Mouse (Mus musculus) heart, embryonic 11.5 days (tissue): Measurements from ENCODE around the gene Ncbp1. TPM values are rescaled to one million over a fixed set of nuclear protein-coding genes. Genes with fewer than 3 reads are reported as not detected.

Source experiments
- ATAC-seq: fragments of 200-750 bp; cut with Nextera tagmentation; replicated peaks from 2 replicates; pipeline ENCODE4 v1.8.0; 2017; ENCODE audit warnings: moderate library complexity; ENCODE audit not compliant: insufficient number of reproducible peaks, low FRiP score, low TSS enrichment
- H3K27ac ChIP-seq: fragments of 300-500 bp; sonication (generic); 2 replicates; pipeline ENCODE4 v1.5.1; 2014; ENCODE audit warnings: mild to moderate bottlenecking, low read depth, low read length
- H3K27me3 ChIP-seq: fragments of 300-500 bp; sonication (generic); 2 replicates; pipeline ENCODE4 v1.6.1; 2014; ENCODE audit warnings: mild to moderate bottlenecking, low read length, mixed read lengths; ENCODE audit not compliant: control insufficient read depth, insufficient read depth
- H3K36me3 ChIP-seq: fragments of 300-500 bp; sonication (generic); 2 replicates; pipeline ENCODE4 v1.6.1; 2014; ENCODE audit warnings: mild to moderate bottlenecking, low read length, moderate library complexity, mixed read lengths; ENCODE audit not compliant: control insufficient read depth, insufficient read depth
- H3K4me1 ChIP-seq: fragments of 300-500 bp; sonication (generic); 2 replicates; pipeline ENCODE4 v1.6.1; 2014; ENCODE audit warnings: low read length; ENCODE audit not compliant: control insufficient read depth, insufficient read depth
- H3K4me2 ChIP-seq: fragments of 300-500 bp; sonication (generic); 2 replicates; pipeline ENCODE4 v1.6.1; 2014; ENCODE audit warnings: mild to moderate bottlenecking, moderate library complexity
- H3K4me3 ChIP-seq: fragments of 300-500 bp; sonication (generic); 2 replicates; pipeline ENCODE4 v1.5.1; 2014; ENCODE audit warnings: low read depth, low read length
- H3K9ac ChIP-seq: fragments of 300-500 bp; sonication (generic); 2 replicates; pipeline ENCODE4 v1.6.1; 2014; ENCODE audit warnings: mild to moderate bottlenecking, low read depth, low read length, moderate library complexity
- H3K9me3 ChIP-seq: fragments of 300-500 bp; sonication (generic); replicated peaks from 2 replicates; pipeline ENCODE4 v1.6.1; 2016; ENCODE audit warnings: low read length; ENCODE audit not compliant: control insufficient read depth
- WGBS: fragments of 180-500 bp; shearing (Covaris S2); extraction: QIAGEN DNeasy Blood & Tissue Kit; methylation state at CpG from one replicate; pipeline ENCODE4 v1.1.7; 2014; ENCODE audit not compliant: insufficient replicate concordance; 5-methylcytosine and 5-hydroxymethylcytosine counted together
- polyA plus RNA-seq: library from polyadenylated mRNA; unstranded; fragments of >200 nt; fragmentation: Nextera tagmentation; extraction: Ambion mirVana; gene quantifications from 2 replicates; pipeline ENCODE4 v1.2.1, GENCODE M21; 2014

Ncbp1 gene
- polyA plus RNA-seq, 1 experiment from 2014 or later: 59.1 TPM

- Histone ChIP-seq H3K4me2 (peak overlapping the region; percentile 14; the same call in 1 of the 2 replicates), H3K9me3 (no peaks in the 10 kb centered on the region), H3K4me1 (peaks cover 26% of the 10 kb centered on the region), H3K27me3 (no peaks in the 10 kb centered on the region), H3K9ac (0 out of 2 replicates have a peak overlapping the region, but pooled peaks have one; percentile 22), H3K36me3 (peaks cover 14% of the 10 kb centered on the region), H3K27ac (peak overlapping the region; percentile 64), H3K4me3 (no peak overlapping the region)
- ATAC-seq: no peak
- 30% methylated on average over 7 of the region's 7 CpGs for WGBS
Observed at GRCm38 (mm10) chr4:46100539-46100938, 37.9 kb upstream of the Ncbp1 start.

- H3K9ac ChIP-seq: peak overlapping the region; percentile 36; the same call in 1 of the 2 replicates
- H3K9me3 ChIP-seq: no peaks in the 10 kb centered on the region
- peak overlapping the region; percentile 64 for H3K27ac ChIP-seq
- ATAC-seq: no peak
- H3K27me3 ChIP-seq: no peaks in the 10 kb centered on the region
- H3K4me3 ChIP-seq: no peak overlapping the region
- H3K4me2 ChIP-seq: no peak overlapping the region
- WGBS: 18% methylated on average over 14 of the region's 14 CpGs
- H3K36me3 ChIP-seq: peaks cover 11% of the 10 kb centered on the region
- peaks cover 26% of the 10 kb centered on the region for H3K4me1 ChIP-seq
Observed at GRCm38 (mm10) chr4:46101211-46101711, 37.2 kb upstream of the Ncbp1 start.

- WGBS: 74% methylated on average over 10 of the region's 10 CpGs
- no peaks in the 10 kb centered on the region for H3K27me3 ChIP-seq
- no peaks in the 10 kb centered on the region for H3K9me3 ChIP-seq
- H3K4me3 ChIP-seq: no peak overlapping the region
- H3K27ac ChIP-seq: no peak overlapping the region
- no peak overlapping the region for H3K4me2 ChIP-seq
- H3K4me1 ChIP-seq: peaks cover 26% of the 10 kb centered on the region
- peaks cover 9% of the 10 kb centered on the region for H3K36me3 ChIP-seq
- no peak for ATAC-seq
- H3K9ac ChIP-seq: no peak overlapping the region
Observed at GRCm38 (mm10) chr4:46102078-46102769, 36.2 kb upstream of the Ncbp1 start.

GRCm38 (mm10) chr4:46110084-46110483 is 28.3 kb upstream of the Ncbp1 start:
- Histone ChIP-seq H3K36me3 (peaks cover 14% of the 10 kb centered on the region), H3K4me1 (peaks cover 9% of the 10 kb centered on the region; the same call in 1 of the 2 replicates), H3K9ac (no peak overlapping the region), H3K27ac (no peak overlapping the region), H3K27me3 (no peaks in the 10 kb centered on the region), H3K9me3 (no peaks in the 10 kb centered on the region), H3K4me3 (no peak overlapping the region), H3K4me2 (no peak overlapping the region)
- no peak for ATAC-seq
- WGBS: 82% methylated on average over 8 of the region's 8 CpGs

GRCm38 (mm10) chr4:46111361-46111760 is 27.1 kb upstream of the Ncbp1 start:
- H3K4me2 ChIP-seq: no peak overlapping the region
- ATAC-seq: no peak
- no peaks in the 10 kb centered on the region for H3K27me3 ChIP-seq
- H3K4me3 ChIP-seq: no peak overlapping the region
- H3K9ac ChIP-seq: no peak overlapping the region
- peaks cover 18% of the 10 kb centered on the region for H3K36me3 ChIP-seq
- 63% methylated on average over 3 of the region's 3 CpGs for WGBS
- no peaks in the 10 kb centered on the region for H3K9me3 ChIP-seq
- H3K4me1 ChIP-seq: peaks cover 9% of the 10 kb centered on the region; the same call in 1 of the 2 replicates
- H3K27ac ChIP-seq: no peak overlapping the region

- H3K4me1 ChIP-seq: 0 out of 2 replicates have a peak, but pooled peaks cover 4% of the 10 kb centered on the region
- no peaks in the 10 kb centered on the region for H3K27me3 ChIP-seq
- no peak overlapping the region for H3K27ac ChIP-seq
- 77% methylated on average over 1 of the region's 1 CpGs for WGBS
- H3K9me3 ChIP-seq: no peaks in the 10 kb centered on the region
- H3K9ac ChIP-seq: no peak overlapping the region
- no peak for ATAC-seq
- no peak overlapping the region for H3K4me3 ChIP-seq
- H3K36me3 ChIP-seq: peaks cover 29% of the 10 kb centered on the region
- no peak overlapping the region for H3K4me2 ChIP-seq
Observed at GRCm38 (mm10) chr4:46115308-46115707, 23.1 kb upstream of the Ncbp1 start.

GRCm38 (mm10) chr4:46116544-46117175 is 21.8 kb upstream of the Ncbp1 start:
- H3K36me3 ChIP-seq: peaks cover 26% of the 10 kb centered on the region
- 0 out of 2 replicates have a peak overlapping the region, but pooled peaks have one; percentile 10 for H3K27ac ChIP-seq
- H3K27me3 ChIP-seq: no peaks in the 10 kb centered on the region
- H3K9me3 ChIP-seq: no peaks in the 10 kb centered on the region
- 0 out of 2 replicates have a peak, but pooled peaks cover 4% of the 10 kb centered on the region for H3K4me1 ChIP-seq
- ATAC-seq: no peak
- no peak overlapping the region for H3K4me3 ChIP-seq
- 81% methylated on average over 10 of the region's 10 CpGs for WGBS
- no peak overlapping the region for H3K9ac ChIP-seq
- H3K4me2 ChIP-seq: no peak overlapping the region

GRCm38 (mm10) chr4:46117536-46117935 is 20.9 kb upstream of the Ncbp1 start:
- no peak overlapping the region for H3K4me2 ChIP-seq
- no peak overlapping the region for H3K4me3 ChIP-seq
- no peaks in the 10 kb centered on the region for H3K27me3 ChIP-seq
- no peak overlapping the region for H3K27ac ChIP-seq
- no peak overlapping the region for H3K9ac ChIP-seq
- H3K36me3 ChIP-seq: peaks cover 25% of the 10 kb centered on the region
- no peak for ATAC-seq
- WGBS: 92% methylated on average over 4 of the region's 4 CpGs
- H3K9me3 ChIP-seq: no peaks in the 10 kb centered on the region
- 0 out of 2 replicates have a peak, but pooled peaks cover 4% of the 10 kb centered on the region for H3K4me1 ChIP-seq
